Mouse (Mus musculus): ENCODE measurements around the gene Gm37240. TPM values are rescaled to one million over a fixed set of nuclear protein-coding genes. Genes with fewer than 3 reads are reported as not detected.

Gene Gm37240
- polyA plus RNA-seq, 1 experiment from 2014 or later, result 0.11 TPM

DNA sequence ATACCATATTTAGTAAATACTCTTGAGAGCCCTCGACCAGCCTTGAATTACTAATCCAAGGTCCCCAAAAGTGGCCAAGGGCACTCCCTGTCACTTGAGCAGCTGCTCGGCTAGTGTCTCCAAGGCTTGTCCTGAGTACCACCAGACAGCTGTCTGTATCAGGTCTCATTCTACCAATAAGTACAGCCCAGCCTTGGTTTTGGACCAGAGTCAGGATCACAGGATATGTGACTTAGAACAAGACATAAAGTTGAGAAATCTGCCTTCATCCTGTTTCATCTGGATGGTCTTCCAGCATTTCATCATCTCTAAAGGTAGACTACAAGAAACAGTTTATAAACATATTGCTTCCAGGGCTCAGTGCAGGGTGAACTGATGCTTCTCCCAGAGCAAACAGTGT is 253.6 kb downstream of the Gm37240 start:
- DNase-seq (no peak), ATAC-seq (ENCODE audit: low FRiP score, low TSS enrichment) (no peak)
- WGBS, result 90% methylated on average over 2 of the region's 2 CpGs

DNA sequence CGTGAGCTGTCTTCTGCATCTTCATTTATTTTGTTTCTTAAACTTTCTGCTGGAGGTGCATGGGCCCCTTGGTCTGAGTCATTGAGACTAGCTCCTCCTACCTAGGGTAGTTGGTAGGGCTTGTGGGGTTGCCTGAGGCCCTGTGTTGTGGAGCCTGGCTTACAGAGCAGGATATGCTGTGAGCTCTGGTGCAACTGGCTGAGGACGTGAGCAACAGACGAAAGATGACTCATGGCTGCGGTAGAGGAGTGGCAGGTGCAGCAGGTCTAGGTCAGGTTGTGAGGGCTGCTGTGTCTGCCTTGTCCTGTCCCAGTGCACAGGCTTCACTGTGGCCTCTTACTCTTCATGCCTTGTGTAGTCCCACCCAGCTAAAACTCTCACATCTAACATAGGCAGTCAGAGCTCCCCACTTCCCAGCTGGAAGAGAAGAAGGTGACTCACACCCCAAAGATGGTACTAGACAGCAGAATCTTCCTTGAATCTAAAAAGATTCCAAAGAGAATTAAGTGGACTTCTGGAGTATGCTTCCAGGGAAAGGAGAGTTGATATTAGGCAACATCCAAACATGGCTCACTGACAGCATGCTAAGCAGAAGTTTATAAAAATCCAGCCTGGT is 257.3 kb downstream of the Gm37240 start:
- WGBS, result 97% methylated on average over 4 of the region's 4 CpGs
- no peaks in the 10 kb centered on the region for H3K27me3 ChIP-seq (ENCODE audit: control insufficient read depth, insufficient read depth, low read length)
- no peak overlapping the region for H3K9ac ChIP-seq (replicated peaks; ENCODE audit: low read length)
- DNase-seq (no peak), ATAC-seq (ENCODE audit: low FRiP score, low TSS enrichment) (no peak)
- no peaks in the 10 kb centered on the region for H3K36me3 ChIP-seq (ENCODE audit: control insufficient read depth, insufficient read depth, low read length)
- no peaks in the 10 kb centered on the region for H3K4me1 ChIP-seq (ENCODE audit: control insufficient read depth, insufficient read depth, low read length)
- H3K4me3 ChIP-seq (replicated peaks; ENCODE audit: low read depth, low read length), result no peak overlapping the region
- H3K9me3 ChIP-seq (ENCODE audit: control insufficient read depth, low read length), result no peaks in the 10 kb centered on the region
- H3K4me2 ChIP-seq (ENCODE audit: low read length), result no peak overlapping the region
- no peak overlapping the region for H3K27ac ChIP-seq (replicated peaks; ENCODE audit: low read depth, low read length)

More for the DNA sequence above, 253.6 kb downstream of the Gm37240 start:
- Histone ChIP-seq H3K4me2 (ENCODE audit: low read length) (no peak overlapping the region), H3K36me3 (ENCODE audit: control insufficient read depth, insufficient read depth, low read length) (0 out of 2 replicates have a peak, but pooled peaks cover 5% of the 10 kb centered on the region), H3K27me3 (ENCODE audit: control insufficient read depth, insufficient read depth, low read length) (no peaks in the 10 kb centered on the region), H3K9me3 (ENCODE audit: control insufficient read depth, low read length) (no peaks in the 10 kb centered on the region), H3K4me3 (replicated peaks; ENCODE audit: low read depth, low read length) (no peak overlapping the region), H3K9ac (replicated peaks; ENCODE audit: low read length) (no peak overlapping the region), H3K4me1 (ENCODE audit: control insufficient read depth, insufficient read depth, low read length) (no peaks in the 10 kb centered on the region), H3K27ac (replicated peaks; ENCODE audit: low read depth, low read length) (no peak overlapping the region)

GRCm38 (mm10) chr3:85619751-85620150 is 267.6 kb downstream of the Gm37240 start:
- H3K9me3 ChIP-seq (ENCODE audit: control insufficient read depth, low read length), result no peaks in the 10 kb centered on the region
- 96% methylated on average over 1 of the region's 1 CpGs for WGBS
- no peaks in the 10 kb centered on the region for H3K27me3 ChIP-seq (ENCODE audit: control insufficient read depth, insufficient read depth, low read length)
- peaks cover 14% of the 10 kb centered on the region; the same call in 1 of the 2 replicates for H3K36me3 ChIP-seq (ENCODE audit: control insufficient read depth, insufficient read depth, low read length)
- no peak overlapping the region for H3K9ac ChIP-seq (replicated peaks; ENCODE audit: low read length)
- H3K4me2 ChIP-seq (ENCODE audit: low read length), result no peak overlapping the region
- no peak for DNase-seq
- no peak overlapping the region for H3K4me3 ChIP-seq (replicated peaks; ENCODE audit: low read depth, low read length)
- no peak overlapping the region for H3K27ac ChIP-seq (replicated peaks; ENCODE audit: low read depth, low read length)
- no peaks in the 10 kb centered on the region for H3K4me1 ChIP-seq (ENCODE audit: control insufficient read depth, insufficient read depth, low read length)
- no peak for ATAC-seq (ENCODE audit: low FRiP score, low TSS enrichment)

DNA sequence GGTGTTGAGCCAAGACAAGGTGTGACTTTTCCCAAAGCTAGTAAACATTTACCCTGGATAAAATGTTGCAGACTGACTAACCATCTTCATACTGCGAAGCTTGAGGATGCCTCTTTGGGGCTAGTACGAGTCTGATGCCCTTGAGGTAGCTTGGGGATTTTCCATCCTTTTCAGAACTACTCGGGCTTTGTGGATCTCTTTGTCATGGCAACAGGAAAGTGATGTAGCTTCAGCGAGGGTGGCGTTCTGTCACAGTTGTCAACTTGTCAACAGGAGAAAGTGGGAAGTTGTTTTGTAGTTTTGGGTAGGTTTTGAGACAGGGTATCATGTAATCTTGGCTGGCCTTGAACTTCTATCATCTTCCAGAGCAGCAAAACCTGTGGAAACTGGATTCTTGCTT is 268.0 kb downstream of the Gm37240 start:
- H3K4me2 ChIP-seq (ENCODE audit: low read length), result no peak overlapping the region
- H3K36me3 ChIP-seq (ENCODE audit: control insufficient read depth, insufficient read depth, low read length), result peaks cover 14% of the 10 kb centered on the region; the same call in 1 of the 2 replicates
- H3K27ac ChIP-seq (replicated peaks; ENCODE audit: low read depth, low read length), result no peak overlapping the region
- H3K4me3 ChIP-seq (replicated peaks; ENCODE audit: low read depth, low read length), result no peak overlapping the region
- H3K27me3 ChIP-seq (ENCODE audit: control insufficient read depth, insufficient read depth, low read length), result no peaks in the 10 kb centered on the region
- no peak overlapping the region for H3K9ac ChIP-seq (replicated peaks; ENCODE audit: low read length)
- no peak for ATAC-seq (ENCODE audit: low FRiP score, low TSS enrichment)
- no peaks in the 10 kb centered on the region for H3K4me1 ChIP-seq (ENCODE audit: control insufficient read depth, insufficient read depth, low read length)
- WGBS, result 79% methylated on average over 5 of the region's 5 CpGs
- H3K9me3 ChIP-seq (ENCODE audit: control insufficient read depth, low read length), result no peaks in the 10 kb centered on the region
- DNase-seq, result no peak

DNA sequence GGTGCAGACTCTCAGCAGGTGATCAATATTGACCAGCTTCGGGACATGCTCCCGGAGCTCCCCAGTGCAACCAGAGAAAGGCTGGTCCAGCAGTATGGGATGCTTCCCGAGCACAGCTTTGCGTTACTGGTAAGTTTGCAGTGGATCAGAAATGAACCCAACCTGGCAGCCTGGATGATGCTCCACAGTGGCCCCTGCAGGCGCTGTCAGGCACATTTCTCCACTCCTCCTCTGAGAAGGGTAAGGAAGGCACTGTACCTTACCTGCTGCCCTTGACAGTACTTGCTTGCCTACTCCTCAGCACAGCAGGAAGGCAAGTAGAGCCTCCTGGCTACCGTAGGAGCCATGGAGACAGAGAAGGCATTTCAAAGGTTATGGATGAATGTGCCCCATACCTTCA is 268.4 kb downstream of the Gm37240 start:
- Histone ChIP-seq H3K9me3 (ENCODE audit: control insufficient read depth, low read length) (no peaks in the 10 kb centered on the region), H3K4me3 (replicated peaks; ENCODE audit: low read depth, low read length) (no peak overlapping the region), H3K36me3 (ENCODE audit: control insufficient read depth, insufficient read depth, low read length) (peaks cover 14% of the 10 kb centered on the region; the same call in 1 of the 2 replicates), H3K27me3 (ENCODE audit: control insufficient read depth, insufficient read depth, low read length) (no peaks in the 10 kb centered on the region), H3K4me1 (ENCODE audit: control insufficient read depth, insufficient read depth, low read length) (no peaks in the 10 kb centered on the region), H3K4me2 (ENCODE audit: low read length) (no peak overlapping the region), H3K9ac (replicated peaks; ENCODE audit: low read length) (no peak overlapping the region), H3K27ac (replicated peaks; ENCODE audit: low read depth, low read length) (no peak overlapping the region)
- ATAC-seq (ENCODE audit: low FRiP score, low TSS enrichment), result no peak
- WGBS, result 82% methylated on average over 6 of the region's 6 CpGs
- DNase-seq, result no peak

GRCm38 (mm10) chr3:85616389-85616788 is 270.9 kb downstream of the Gm37240 start:
- Histone ChIP-seq H3K9me3 (ENCODE audit: control insufficient read depth, low read length) (no peaks in the 10 kb centered on the region), H3K27me3 (ENCODE audit: control insufficient read depth, insufficient read depth, low read length) (no peaks in the 10 kb centered on the region), H3K4me1 (ENCODE audit: control insufficient read depth, insufficient read depth, low read length) (no peaks in the 10 kb centered on the region), H3K27ac (replicated peaks; ENCODE audit: low read depth, low read length) (no peak overlapping the region), H3K36me3 (ENCODE audit: control insufficient read depth, insufficient read depth, low read length) (peaks cover 10% of the 10 kb centered on the region; the same call in 1 of the 2 replicates), H3K4me2 (ENCODE audit: low read length) (no peak overlapping the region), H3K4me3 (replicated peaks; ENCODE audit: low read depth, low read length) (no peak overlapping the region), H3K9ac (replicated peaks; ENCODE audit: low read length) (no peak overlapping the region)
- ATAC-seq (ENCODE audit: low FRiP score, low TSS enrichment) (no peak), DNase-seq (no peak)
- 100% methylated on average over 1 of the region's 1 CpGs for WGBS

DNA sequence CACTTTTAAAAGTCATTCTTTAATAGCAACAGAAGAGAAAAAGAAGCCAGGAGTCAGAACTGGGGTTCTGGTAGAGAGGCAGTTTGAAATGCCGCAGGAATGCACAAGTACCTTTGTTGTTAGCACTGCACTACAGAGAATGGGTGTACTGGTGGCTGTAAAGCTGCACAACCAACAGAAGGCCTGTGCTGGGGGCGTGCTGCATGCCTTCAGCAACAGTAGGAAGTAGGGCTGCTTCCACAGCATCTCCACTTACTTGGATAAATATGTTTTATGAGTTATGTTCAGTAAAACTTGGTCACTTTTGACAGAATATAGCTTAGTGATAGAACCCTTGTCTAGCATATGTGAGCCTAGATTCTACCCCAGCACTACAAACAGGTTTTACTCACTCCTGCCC is 279.6 kb downstream of the Gm37240 start:
- Histone ChIP-seq H3K9ac (replicated peaks; ENCODE audit: low read length) (no peak overlapping the region), H3K4me3 (replicated peaks; ENCODE audit: low read depth, low read length) (no peak overlapping the region), H3K36me3 (ENCODE audit: control insufficient read depth, insufficient read depth, low read length) (no peaks in the 10 kb centered on the region), H3K9me3 (ENCODE audit: control insufficient read depth, low read length) (no peaks in the 10 kb centered on the region), H3K4me1 (ENCODE audit: control insufficient read depth, insufficient read depth, low read length) (no peaks in the 10 kb centered on the region), H3K4me2 (ENCODE audit: low read length) (no peak overlapping the region), H3K27me3 (ENCODE audit: control insufficient read depth, insufficient read depth, low read length) (no peaks in the 10 kb centered on the region), H3K27ac (replicated peaks; ENCODE audit: low read depth, low read length) (no peak overlapping the region)
- 87% methylated on average over 2 of the region's 2 CpGs for WGBS
- ATAC-seq (ENCODE audit: low FRiP score, low TSS enrichment) (no peak), DNase-seq (no peak)

- no peak overlapping the region for H3K4me3 ChIP-seq (replicated peaks; ENCODE audit: low read depth, low read length)
- ATAC-seq (ENCODE audit: low FRiP score, low TSS enrichment) (no peak), DNase-seq (no peak)
- no peak overlapping the region for H3K4me2 ChIP-seq (ENCODE audit: low read length)
- H3K27ac ChIP-seq (replicated peaks; ENCODE audit: low read depth, low read length), result no peak overlapping the region
- WGBS, result 88% methylated on average over 3 of the region's 3 CpGs
- no peak overlapping the region for H3K9ac ChIP-seq (replicated peaks; ENCODE audit: low read length)
- H3K36me3 ChIP-seq (ENCODE audit: control insufficient read depth, insufficient read depth, low read length), result no peaks in the 10 kb centered on the region
- H3K4me1 ChIP-seq (ENCODE audit: control insufficient read depth, insufficient read depth, low read length), result no peaks in the 10 kb centered on the region
- no peaks in the 10 kb centered on the region for H3K9me3 ChIP-seq (ENCODE audit: control insufficient read depth, low read length)
- no peaks in the 10 kb centered on the region for H3K27me3 ChIP-seq (ENCODE audit: control insufficient read depth, insufficient read depth, low read length)
These were observed 280.4 kb downstream of the Gm37240 start for GRCm38 (mm10) chr3:85606912-85607311.

DNA sequence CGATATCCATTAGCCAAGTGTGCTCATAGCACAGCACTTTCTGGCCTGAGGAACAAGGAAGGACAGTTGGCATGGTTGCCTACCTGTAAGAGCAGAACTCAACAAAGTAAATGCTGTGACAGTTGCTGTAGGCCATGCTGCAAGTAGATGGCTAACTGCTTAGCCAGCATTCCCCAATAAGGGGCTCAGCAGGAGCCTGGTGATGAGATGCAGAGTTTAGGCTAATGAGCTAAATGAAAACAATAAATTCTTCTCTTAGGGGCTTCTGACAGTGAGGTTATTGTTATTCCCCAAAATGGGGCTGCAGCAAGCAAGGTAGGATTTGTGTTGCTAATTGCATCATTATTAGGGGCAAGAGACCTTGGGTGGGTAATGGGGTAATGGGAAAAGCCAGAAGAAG is 283.5 kb downstream of the Gm37240 start:
- H3K4me2 ChIP-seq (ENCODE audit: low read length), result no peak overlapping the region
- DNase-seq, result no peak
- no peaks in the 10 kb centered on the region for H3K9me3 ChIP-seq (ENCODE audit: control insufficient read depth, low read length)
- WGBS, result 95% methylated on average over 1 of the region's 1 CpGs
- no peaks in the 10 kb centered on the region for H3K27me3 ChIP-seq (ENCODE audit: control insufficient read depth, insufficient read depth, low read length)
- H3K9ac ChIP-seq (replicated peaks; ENCODE audit: low read length), result no peak overlapping the region
- ATAC-seq (ENCODE audit: low FRiP score, low TSS enrichment), result no peak
- H3K27ac ChIP-seq (replicated peaks; ENCODE audit: low read depth, low read length), result no peak overlapping the region
- H3K4me3 ChIP-seq (replicated peaks; ENCODE audit: low read depth, low read length), result no peak overlapping the region
- no peaks in the 10 kb centered on the region for H3K4me1 ChIP-seq (ENCODE audit: control insufficient read depth, insufficient read depth, low read length)
- no peaks in the 10 kb centered on the region for H3K36me3 ChIP-seq (ENCODE audit: control insufficient read depth, insufficient read depth, low read length)

Measured in midbrain, embryonic 14.5 days (tissue).